Mouse (Mus musculus) brain, embryonic 14.5 days (tissue): ENCODE measurements around the gene Hrh3.

Source experiments
- CTCF ChIP-seq: fragments of 200-500 bp; IDR thresholded peaks from 2 replicates; pipeline ENCODE4 v1.5.1; 2012; ENCODE audit warnings: inconsistent platforms, mild to moderate bottlenecking, moderate library complexity, borderline replicate concordance; ENCODE audit not compliant: insufficient read depth, insufficient read length; ENCODE audit errors: extremely low read depth
- POLR2A ChIP-seq: fragments of 200-500 bp; IDR thresholded peaks from 2 replicates; pipeline ENCODE4 v1.6.1; 2012; ENCODE audit warnings: mild to moderate bottlenecking, inconsistent platforms, borderline replicate concordance; ENCODE audit not compliant: poor library complexity, insufficient read depth, insufficient read length, severe bottlenecking; ENCODE audit errors: extremely low read depth

DNA sequence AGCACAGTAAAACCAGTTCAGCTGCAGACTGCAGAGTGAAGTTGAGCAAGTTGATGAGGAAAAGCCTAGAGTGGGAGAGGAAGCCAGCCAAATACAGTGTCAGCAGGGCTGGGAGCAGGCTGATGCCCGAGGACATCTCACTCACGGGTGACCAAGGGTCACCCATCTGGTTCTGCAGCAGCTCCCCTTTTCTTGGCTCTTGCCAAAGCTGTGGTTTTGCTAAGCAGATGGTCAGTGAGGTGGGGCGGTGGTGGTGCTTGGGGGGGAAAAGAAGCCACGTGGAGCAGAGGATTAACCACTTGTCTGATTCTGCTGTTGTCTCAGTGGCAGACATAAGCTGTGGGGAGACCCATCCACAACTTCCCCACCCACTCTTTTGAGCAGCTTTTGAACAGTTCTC, 21.9 kb upstream of the Hrh3 start:
- no peak for TF ChIP-seq CTCF
- no peak for TF ChIP-seq POLR2A
